Mouse (Mus musculus) mouse trophoblast stem cell (cell line): Measurements from ENCODE around the gene Acpp.

Source experiments
- in situ Hi-C, 2 experiments: fragments of 300-500 bp; cut with MseI, MboI; formaldehyde crosslinking; loops; 2 replicates in 1 of 2; 3 replicates in 1 of 2; pipeline ENCODE4 v1.15.1; 2025

Gene Acpp

GRCm38 (mm10) chr9:104305333-104306111 lies 32.0 kb downstream of the Acpp start:
- in situ Hi-C loops, result no loop called here

DNA sequence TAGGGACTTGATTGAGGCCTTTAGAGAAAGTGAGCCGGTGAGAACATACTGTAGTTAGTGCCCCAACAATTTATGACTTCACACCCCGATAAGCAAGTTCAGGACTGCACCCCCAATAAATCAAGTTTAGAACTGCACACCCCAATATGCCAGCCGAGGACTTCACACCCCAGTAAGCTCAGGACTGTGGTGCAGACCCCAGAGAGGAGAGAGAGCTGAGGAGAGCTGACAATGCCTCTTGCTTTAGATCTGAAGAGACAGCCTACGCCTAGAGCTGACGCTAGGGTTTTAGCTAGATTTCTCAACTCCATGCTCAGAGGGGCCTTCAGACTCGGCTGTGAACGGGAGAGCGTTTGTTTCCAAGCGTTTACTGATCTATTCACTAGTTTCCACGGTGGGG lies 32.7 kb downstream of the Acpp start:
- in situ Hi-C loops, result no loop called here

GRCm38 (mm10) chr9:104304376-104304775 lies 33.2 kb downstream of the Acpp start:
- in situ Hi-C loops, result no loop called here

GRCm38 (mm10) chr9:104300569-104300968 lies 37.0 kb downstream of the Acpp start:
- in situ Hi-C loops, result no loop called here

- in situ Hi-C loops, result no loop called here
Observed at GRCm38 (mm10) chr9:104297041-104297440, 40.5 kb downstream of the Acpp start.

GRCm38 (mm10) chr9:104284934-104285333 lies 52.6 kb downstream of the Acpp start:
- in situ Hi-C loops, result no loop called here

DNA sequence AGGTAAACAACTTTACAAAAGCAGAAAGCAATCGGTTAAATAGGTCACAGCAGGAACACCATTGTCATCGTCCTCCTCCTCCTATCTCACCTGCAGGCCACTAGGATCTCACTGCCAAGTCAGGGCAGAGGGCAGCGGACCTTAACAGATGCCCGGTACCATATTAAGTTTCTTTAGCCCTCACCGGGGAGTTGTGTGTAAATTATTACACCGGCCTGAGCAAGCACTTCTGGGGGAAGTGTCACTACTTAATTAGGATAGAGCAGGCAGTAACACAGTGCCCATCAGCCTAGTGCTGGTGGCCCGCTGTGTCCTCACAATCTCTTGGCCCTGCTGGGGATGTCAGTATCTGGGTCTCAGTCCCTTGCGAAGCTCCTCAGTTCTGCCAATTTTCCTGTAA lies 55.0 kb downstream of the Acpp start:
- in situ Hi-C loops, result no loop called here

- in situ Hi-C loops, result no loop called here
Observed at GRCm38 (mm10) chr9:104281737-104282136, 55.8 kb downstream of the Acpp start.

- in situ Hi-C loops, result no loop called here
Observed at GRCm38 (mm10) chr9:104280725-104281495, 56.6 kb downstream of the Acpp start.

DNA sequence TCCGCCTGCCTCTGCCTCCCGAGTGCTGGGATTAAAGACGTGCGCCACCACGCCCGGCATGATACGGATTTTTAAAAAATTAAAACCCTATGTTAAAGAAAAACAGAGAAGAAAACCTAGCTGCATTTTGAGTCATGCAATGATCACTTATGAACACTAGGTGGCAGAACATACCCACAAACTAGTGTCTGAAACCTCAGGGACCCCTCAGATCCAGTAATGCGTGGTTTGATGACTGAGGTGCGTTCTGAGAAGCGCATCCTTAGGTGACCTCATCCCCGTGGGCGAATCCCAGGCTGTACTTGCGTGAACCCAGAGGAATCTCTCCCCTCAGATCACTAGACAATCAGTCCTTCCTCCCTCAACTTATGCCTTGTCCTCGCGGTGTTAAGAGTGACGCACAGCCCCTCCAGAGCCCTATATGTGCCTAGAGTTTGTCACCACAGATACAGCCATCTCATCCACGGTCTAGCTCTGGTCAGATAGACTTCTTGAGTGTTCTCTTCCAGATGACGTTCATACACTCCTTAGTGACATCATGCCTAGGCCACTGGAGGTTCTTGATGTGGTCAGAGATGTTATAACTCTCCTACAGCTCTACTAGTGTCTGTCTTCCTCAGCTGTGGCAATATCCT lies 59.9 kb downstream of the Acpp start:
- in situ Hi-C loops, result loop anchor here (5.0 to 10.0 kb wide), 2 partner anchors 97 to 100 kb away; no protein-coding TSS in a partner anchor

DNA sequence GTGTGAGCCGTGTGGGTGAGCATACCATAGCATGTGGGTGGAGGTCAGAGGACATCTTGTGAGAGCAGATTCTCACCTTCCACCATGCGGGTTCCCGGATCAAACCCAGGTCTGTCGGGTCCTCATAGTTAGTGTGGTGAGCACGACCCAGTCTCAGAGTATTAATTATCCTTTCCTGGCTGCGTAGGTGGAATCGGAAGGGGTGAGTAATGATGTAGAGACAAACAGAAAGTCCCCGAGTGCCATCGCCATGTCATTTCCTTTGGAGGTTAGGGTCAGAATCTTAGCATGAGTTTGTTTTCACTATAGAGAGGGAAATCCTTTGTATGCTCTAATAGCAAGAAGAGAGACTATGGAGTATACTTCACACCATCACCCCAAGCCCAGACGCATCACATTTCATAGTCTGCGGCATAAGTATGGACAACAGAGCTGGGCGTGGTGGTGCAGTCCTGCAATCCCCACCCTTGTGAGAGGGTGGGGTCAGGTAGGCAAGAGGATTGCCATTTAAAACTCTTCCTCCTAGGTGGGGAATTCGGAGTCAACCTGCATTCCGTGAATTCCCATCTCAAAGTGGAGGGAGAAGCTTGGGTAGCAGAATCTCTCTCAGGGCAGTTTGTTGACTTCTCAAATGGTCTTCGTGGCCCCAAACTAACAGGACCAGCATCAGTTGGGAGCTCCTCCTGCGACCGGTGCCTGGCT lies 62.3 kb downstream of the Acpp start:
- in situ Hi-C loops, result loop anchor here (5.0 to 10.0 kb wide), 2 partner anchors 100 to 102 kb away; no protein-coding TSS in a partner anchor

DNA sequence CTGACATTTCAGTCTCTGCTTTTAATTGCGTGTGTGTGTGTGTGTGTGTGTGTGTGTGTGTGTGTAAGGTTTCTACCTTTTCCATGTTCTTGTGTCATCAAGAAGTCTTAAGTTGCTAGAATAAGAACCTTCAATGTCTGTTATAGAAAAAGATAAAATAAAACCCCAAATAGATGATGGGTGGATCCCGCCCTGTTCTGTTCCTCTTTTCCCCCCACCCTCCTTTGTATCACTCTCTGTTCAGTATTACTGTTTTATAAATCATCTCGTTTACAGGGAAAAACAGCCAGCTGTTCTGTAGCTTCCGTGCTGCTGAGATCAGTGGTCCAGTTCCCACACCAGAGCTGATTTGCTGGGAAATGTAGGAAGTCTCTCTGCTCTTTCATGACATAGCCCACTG lies 65.5 kb downstream of the Acpp start:
- in situ Hi-C loops, result loop anchor here in 1 of 2 experiments (10.0 kb wide), 1 partner anchor 103 kb away; no protein-coding TSS in a partner anchor

DNA sequence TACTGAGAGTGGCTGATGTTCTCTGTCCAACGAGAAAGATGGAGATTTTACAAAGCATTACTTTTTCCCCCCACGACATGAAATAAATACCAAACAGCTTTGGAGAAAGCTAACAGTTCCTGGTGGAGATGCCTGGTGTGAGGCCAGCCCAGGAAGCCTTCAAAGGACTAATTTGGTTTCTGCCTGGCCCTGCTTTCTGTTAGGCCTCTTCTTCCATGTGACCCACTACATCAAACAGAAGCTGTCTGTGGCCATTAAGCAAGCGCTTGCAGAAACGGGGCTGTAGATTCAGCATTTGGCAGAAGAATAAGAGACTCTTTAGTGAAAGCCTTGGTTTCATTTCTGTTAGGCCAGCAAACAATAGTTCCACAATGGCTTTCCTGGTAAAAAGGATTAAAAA lies 65.9 kb downstream of the Acpp start:
- in situ Hi-C loops, result loop anchor here in 1 of 2 experiments (10.0 kb wide), 1 partner anchor 103 kb away; no protein-coding TSS in a partner anchor

GRCm38 (mm10) chr9:104269944-104270343 lies 67.6 kb downstream of the Acpp start:
- in situ Hi-C loops, result loop anchor here in 1 of 2 experiments (10.0 kb wide), 1 partner anchor 105 kb away; no protein-coding TSS in a partner anchor

DNA sequence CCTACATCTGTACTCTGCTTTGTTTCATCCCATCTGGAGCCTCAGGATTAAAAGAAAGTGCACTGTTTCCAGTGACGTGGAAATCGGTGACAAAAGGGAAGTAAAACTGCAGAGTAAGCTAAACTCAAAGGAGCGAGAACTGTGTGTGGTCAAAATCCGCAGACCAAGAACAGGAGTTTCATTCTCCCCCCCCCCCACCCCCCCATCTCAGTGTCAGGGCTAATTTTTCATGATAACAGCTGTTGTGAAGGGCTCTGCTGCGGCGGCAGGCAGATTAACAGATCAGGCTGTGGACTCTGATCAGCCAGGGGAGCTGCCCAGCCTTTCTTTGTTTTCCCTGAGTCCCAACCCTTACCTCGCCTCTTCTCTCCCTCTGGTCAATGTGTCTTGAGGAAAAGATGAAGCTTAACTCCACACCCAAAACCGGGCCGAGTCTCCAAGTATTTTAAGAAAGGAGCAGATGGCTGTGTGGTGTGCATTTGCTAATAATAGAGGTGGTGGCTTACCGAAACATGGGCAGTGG lies 68.1 kb downstream of the Acpp start:
- in situ Hi-C loops, result no loop called here

- in situ Hi-C loops, result no loop called here
Observed at GRCm38 (mm10) chr9:104264567-104264966, 73.0 kb downstream of the Acpp start.

DNA sequence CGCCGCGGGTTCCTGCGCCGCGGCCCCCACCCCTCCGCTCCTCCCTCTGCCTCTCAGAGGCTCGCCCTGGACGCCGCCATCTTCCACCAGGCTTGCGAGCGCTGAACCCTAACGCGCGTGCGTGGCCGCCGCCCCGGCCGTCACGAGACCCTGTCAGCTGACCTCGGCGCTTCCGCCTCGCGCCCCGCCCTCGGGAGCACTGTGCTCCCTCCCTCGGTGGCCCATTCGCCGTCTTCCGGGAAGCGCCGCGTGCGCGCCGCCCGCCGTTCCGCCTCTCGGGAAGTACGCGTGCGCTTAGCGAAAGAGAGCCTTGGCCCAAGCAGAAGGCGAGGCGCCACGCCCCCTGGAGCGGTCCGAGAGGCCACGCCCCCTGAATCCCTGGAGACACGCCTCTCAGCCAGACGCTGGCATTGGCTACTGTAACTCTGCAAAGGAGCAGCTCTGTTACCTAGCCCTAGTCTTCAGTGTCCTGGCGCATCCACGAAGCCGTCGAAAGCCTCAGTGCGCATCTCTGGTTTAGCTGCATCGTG lies 74.7 kb downstream of the Acpp start, which contains the start of gene Dnajc13:
Gene Dnajc13 (minus strand): TSS at position 108 of the 530 bp plus-strand sequence.
- in situ Hi-C loops, result no loop called here

GRCm38 (mm10) chr9:104262016-104262762 lies 75.4 kb downstream of the Acpp start:
- in situ Hi-C loops, result no loop called here

DNA sequence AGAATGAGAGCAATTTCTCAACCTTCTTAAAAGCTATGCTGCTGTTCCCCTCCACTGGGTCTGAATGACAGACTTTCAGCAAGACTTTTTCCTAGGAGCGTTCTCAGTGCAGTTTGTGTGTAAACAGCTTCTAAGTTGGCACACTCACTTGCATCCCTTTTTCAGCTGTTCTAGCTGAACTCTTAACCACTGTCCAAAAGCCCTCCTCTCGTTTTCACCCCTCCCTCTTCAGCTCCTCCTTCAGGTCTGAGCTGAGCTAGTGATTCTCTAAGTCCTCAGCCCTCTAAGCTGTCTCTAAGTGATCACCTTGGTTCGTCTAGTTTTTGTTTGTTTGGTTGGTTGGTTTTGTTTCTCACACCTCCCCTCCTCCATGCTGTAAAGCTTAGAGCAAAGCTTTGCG lies 77.2 kb downstream of the Acpp start:
- in situ Hi-C loops, result no loop called here

DNA sequence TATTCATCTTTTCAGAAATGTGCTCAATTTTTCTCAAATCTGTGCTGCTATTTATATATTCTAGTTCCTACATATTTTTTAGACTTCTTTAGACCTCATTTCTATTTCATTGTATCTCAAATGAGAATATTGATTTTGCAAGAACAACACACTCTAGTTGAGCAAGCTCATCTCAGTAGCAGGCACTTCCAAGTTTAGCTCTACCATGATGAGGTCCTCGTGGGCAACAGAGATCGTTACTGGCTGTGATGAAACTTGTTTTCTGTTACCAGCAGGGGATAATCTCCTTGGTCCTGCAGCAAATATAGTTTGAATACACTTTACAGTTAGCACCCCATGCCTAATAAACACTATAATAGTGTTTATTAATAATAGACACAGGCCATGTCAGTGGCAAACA lies 81.5 kb downstream of the Acpp start:
- in situ Hi-C loops, result no loop called here
